Mouse (Mus musculus) kidney, adult 2 months (tissue): ENCODE measurements around the gene Frrs1l.

Experiments
- CTCF ChIP-seq: fragments of 200-500 bp; conservative IDR thresholded peaks from 2 replicates; pipeline ENCODE4 v1.5.1; 2011; ENCODE audit warnings: low read depth, mild to moderate bottlenecking, control low read depth, low read length, moderate library complexity, mixed read lengths; ENCODE audit not compliant: insufficient read depth, insufficient read length
- POLR2A ChIP-seq: fragments of 200-500 bp; IDR thresholded peaks from one replicate; pipeline ENCODE4 v1.6.1; 2011; ENCODE audit warnings: low read depth, low read length, control low read depth

DNA sequence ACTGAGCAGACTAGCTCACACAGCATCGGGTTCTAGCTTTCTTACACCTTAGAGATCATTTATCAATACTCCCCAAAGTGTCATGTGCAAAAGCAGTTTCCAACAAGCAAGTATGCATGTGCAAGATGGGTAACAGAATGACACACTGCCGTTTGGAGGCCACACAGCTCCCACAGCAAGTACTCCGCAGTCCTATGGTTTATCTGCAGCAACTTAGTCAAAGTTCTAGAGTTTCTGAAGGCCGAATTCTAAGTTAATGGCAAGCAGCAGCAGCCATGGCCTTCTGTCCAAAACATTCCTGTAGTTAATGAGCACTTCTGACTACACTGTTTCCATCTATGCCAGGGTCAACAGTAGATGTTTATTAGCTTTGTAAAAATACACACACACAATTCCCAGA lies 63.2 kb downstream of the Frrs1l start:
- TF ChIP-seq CTCF (no peak), POLR2A (no peak)
